Mouse (Mus musculus) gastrocnemius, postnatal 4 days (tissue): ENCODE measurements at regions not wholly inside any gene's neighbourhood (a gene's known extent, or its start where the extent isn't known, plus 50 kb on each side); places are given as distances from the start of the nearest gene placed in this dataset. TPM values are rescaled to one million over a fixed set of nuclear protein-coding genes. Genes with fewer than 3 reads are reported as not detected.

ENCODE experiments used
- DNase-seq, 2 experiments: peaks; one replicate each; pipeline ENCODE4 v3.0.0; 2021 to 2022; ENCODE audit warnings: low spot score in 2 of 2, mixed read lengths in 2 of 2
- microRNA-seq: library from miRNA; unstranded; fragments of <30 nt; microRNA quantifications from one replicate; pipeline ENCODE4 v1.2.0, GENCODE M21; 2021

DNA sequence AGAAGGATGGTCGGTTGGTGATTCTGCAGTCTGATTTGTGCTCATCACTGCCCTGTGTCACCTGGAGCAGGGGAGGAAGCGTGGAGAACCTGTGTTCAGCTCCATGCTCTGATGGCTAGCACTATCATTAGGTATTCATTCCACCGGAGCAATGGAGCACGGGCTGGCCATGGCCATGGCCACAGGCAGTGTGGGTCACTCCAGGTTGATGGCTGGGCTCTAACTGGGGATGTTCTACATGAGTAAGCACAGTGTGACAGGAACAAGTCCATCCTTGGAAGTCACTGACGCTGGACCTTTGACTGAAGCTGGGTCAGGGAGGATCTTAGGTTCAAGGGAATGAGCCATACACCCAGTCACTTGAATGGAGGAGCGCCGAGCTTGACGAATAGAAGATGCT lies 154.7 kb downstream of the Zfp281 start:
- DNase-seq, result no peak

DNA sequence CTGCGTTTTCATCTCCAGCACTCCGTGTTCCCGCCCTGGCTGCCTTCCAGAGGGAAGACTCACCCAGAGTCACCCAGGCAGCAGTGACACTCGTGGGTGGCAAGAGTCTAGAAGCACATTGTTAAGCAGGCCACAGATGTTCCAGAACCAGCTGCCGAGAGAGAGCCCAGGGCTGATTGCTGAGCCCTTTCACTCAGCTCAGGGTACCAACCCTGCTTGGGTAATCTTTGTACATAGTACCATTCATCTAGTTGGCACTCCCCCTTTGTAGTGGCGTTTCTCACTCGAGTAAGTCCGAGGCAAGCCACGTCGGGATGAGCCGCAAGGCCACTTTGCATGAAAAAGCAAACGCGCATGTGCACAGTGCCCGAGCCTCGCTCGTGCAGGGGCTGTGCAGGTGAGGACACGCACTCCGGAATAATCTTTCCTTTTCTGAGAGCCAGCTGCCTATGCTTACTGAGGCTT lies 156.9 kb downstream of the Zfp281 start:
- DNase-seq, result no peak

DNA sequence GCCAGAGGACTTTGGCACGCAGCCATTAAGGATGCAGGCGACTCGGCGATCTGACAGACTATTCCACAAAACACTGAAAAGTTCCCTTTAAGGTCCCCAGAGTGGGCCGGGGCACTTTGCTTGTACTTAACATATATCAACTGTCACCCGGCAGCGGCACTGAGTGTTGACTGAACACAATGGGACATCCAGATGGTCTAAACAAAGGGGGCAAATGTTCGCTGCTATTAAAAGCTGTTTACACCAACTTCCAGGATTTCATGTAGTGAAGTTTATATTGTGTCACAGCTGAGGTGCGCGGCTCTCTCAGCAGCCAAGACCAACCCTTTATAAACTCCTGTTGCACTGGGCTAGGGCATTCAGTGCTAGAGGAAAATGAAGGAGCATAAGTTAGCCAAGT lies 157.6 kb downstream of the Zfp281 start:
- no peak for DNase-seq

DNA sequence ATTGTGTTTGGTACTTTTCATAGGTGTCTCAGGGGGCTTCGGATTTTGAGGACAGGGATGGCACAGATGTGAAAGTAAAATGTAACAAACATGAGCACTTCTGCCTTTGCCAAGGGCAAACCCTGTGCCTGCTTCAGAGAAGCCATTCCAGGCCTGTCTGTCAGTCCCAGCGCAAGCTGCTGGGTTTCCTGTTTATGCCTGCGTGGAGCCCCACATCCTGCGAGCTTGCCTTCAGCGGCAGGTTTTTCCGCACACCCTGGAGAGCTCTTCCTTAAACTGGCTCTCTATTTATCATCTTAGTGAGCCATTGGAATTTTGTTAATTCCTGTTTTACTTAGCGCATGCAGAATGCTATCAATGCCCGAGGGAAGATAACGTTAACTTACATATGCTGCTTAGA lies 159.5 kb downstream of the Zfp281 start:
- no peak for DNase-seq

DNA sequence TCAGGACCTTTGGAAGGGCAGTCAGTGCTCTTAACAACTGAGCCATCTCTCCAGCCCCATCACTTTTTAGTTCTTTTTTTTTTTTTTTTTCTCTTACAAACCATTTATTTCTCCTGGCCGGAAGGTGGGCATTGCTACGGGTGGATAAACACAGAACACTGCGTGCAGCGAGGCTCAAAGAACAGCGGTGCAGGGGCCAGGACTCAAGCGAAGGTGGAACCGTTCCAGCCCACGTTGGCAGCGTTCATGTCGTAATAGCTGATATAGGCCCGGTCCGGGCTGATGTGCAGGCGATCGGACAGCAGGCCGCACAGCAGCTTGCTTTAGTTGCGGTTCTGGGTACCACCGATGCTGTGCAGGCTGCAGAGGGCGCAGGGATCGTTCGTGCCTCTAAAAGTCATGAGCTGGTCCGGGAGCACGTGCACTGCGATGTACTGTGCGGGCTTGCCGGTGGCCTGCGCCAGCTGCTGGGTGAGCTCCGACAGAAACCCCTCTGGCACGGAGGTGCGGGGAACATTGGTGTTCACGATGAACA lies 164.3 kb downstream of the Zfp281 start:
- no peak for DNase-seq

DNA sequence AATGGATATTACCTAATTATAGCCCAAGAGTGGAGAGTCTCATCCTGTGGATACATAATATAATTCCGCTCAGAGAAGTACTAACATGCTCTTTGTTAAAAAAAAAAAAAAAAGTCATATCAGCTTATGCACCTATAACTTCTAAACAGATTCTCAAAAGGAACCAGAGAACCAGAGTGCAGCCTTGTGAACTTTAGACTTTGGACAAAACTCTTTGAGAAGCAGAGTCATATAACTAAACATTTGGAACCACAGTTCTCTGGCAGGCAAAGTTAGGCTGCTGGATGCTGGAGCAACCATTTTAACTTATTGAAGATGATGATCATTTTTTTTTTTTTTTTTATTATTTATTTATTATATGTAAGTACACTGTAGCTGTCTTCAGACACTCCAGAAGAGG lies 166.9 kb downstream of the Zfp281 start:
- no peak for DNase-seq

Small RNAs in the stretch of these regions (microRNA-seq; reads per million reads assigned to microRNA genes)
- gene Gm22132, result not detected
